Mouse (Mus musculus) midbrain, postnatal 0 days (tissue): ENCODE measurements at regions not wholly inside any gene's neighbourhood (a gene's known extent, or its start where the extent isn't known, plus 50 kb on each side); places are given as distances from the start of the nearest gene placed in this dataset.
"Not testable (repeated sequence)": the region's sequence is repeated elsewhere in the genome, so short reads cannot be mapped to it uniquely, and the experiment has no call there.

Experiments
- ATAC-seq: fragments of 200-750 bp; cut with Nextera tagmentation; 2 replicates; pipeline ENCODE4 v1.8.0; 2017; ENCODE audit warnings: moderate number of reproducible peaks, mild to moderate bottlenecking, moderate TSS enrichment, moderate library complexity; ENCODE audit not compliant: low FRiP score
- DNase-seq: peaks from one replicate; pipeline ENCODE4 v3.0.0-alpha.2; 2015; ENCODE audit warnings: low spot score
- H3K27ac ChIP-seq: fragments of 300-500 bp; sonication (generic); 2 replicates; pipeline ENCODE4 v1.5.1; 2014; ENCODE audit warnings: low read depth, mild to moderate bottlenecking, low read length, mixed read lengths
- H3K27me3 ChIP-seq: fragments of 300-500 bp; sonication (generic); 2 replicates; pipeline ENCODE4 v1.6.1; 2014; ENCODE audit warnings: low read length, control low read depth, mixed read lengths; ENCODE audit not compliant: insufficient read depth
- H3K36me3 ChIP-seq: fragments of 300-500 bp; sonication (generic); 2 replicates; pipeline ENCODE4 v1.6.1; 2014; ENCODE audit warnings: low read length, control low read depth, mixed read lengths; ENCODE audit not compliant: insufficient read depth
- H3K4me1 ChIP-seq: fragments of 300-500 bp; sonication (generic); 2 replicates; pipeline ENCODE4 v1.6.1; 2014; ENCODE audit warnings: mild to moderate bottlenecking, control low read depth, antibody characterized with exemption, low read length, mixed read lengths; ENCODE audit not compliant: insufficient read depth
- H3K4me2 ChIP-seq: fragments of 300-500 bp; sonication (generic); 2 replicates; pipeline ENCODE4 v1.6.1; 2014; ENCODE audit warnings: low read depth, mild to moderate bottlenecking, low read length, mixed read lengths; ENCODE audit not compliant: poor library complexity, severe bottlenecking
- H3K4me3 ChIP-seq: fragments of 300-500 bp; sonication (generic); 2 replicates; pipeline ENCODE4 v1.5.1; 2014; ENCODE audit warnings: low read depth, mild to moderate bottlenecking, low read length, moderate library complexity
- H3K9ac ChIP-seq: fragments of 300-500 bp; sonication (generic); replicated peaks from 2 replicates; pipeline ENCODE4 v1.6.1; 2014; ENCODE audit warnings: mild to moderate bottlenecking, low read length, moderate library complexity, mixed read lengths; ENCODE audit not compliant: poor library complexity, severe bottlenecking
- H3K9me3 ChIP-seq: fragments of 300-500 bp; sonication (generic); 2 replicates; pipeline ENCODE4 v1.6.1; 2016; ENCODE audit warnings: low read length, control low read depth
- CTCF ChIP-seq: IDR thresholded peaks from 2 replicates; pipeline ENCODE4 v1.5.1; 2016; ENCODE audit warnings: antibody characterized with exemption, mild to moderate bottlenecking
- WGBS: fragments of 180-500 bp; shearing (Covaris S2); extraction: QIAGEN DNeasy Blood & Tissue Kit; methylation state at CpG from one replicate; pipeline ENCODE4 v1.1.7; 2014; 5-methylcytosine and 5-hydroxymethylcytosine counted together

- H3K9me3 ChIP-seq, H3K4me2 ChIP-seq, H3K27ac ChIP-seq, ATAC-seq, H3K27me3 ChIP-seq, H3K9ac ChIP-seq, H3K4me1 ChIP-seq, H3K36me3 ChIP-seq, H3K4me3 ChIP-seq, DNase-seq: not testable (repeated sequence)
- WGBS, result 88% methylated on average over 2 of the region's 2 CpGs
Measured at GRCm38 (mm10) chr9:6845281-6845680, 339.0 kb downstream of the Dync2h1 start.

- ATAC-seq, DNase-seq, H3K4me3 ChIP-seq, H3K4me2 ChIP-seq, H3K27ac ChIP-seq, H3K36me3 ChIP-seq, H3K9me3 ChIP-seq, H3K4me1 ChIP-seq, H3K27me3 ChIP-seq, H3K9ac ChIP-seq: not testable (repeated sequence)
- 78% methylated on average over 5 of the region's 5 CpGs for WGBS
Measured at GRCm38 (mm10) chr9:6834936-6835335, 349.3 kb downstream of the Dync2h1 start.

GRCm38 (mm10) chr9:6834470-6834869 is 349.8 kb downstream of the Dync2h1 start:
- H3K27me3 ChIP-seq, result no peaks in the 10 kb centered on the region
- TF ChIP-seq CTCF, result no peak
- no peak overlapping the region for H3K27ac ChIP-seq
- no peak overlapping the region for H3K4me3 ChIP-seq
- no peaks in the 10 kb centered on the region for H3K36me3 ChIP-seq
- ATAC-seq, result no peak
- no peak overlapping the region for H3K9ac ChIP-seq
- no peaks in the 10 kb centered on the region for H3K9me3 ChIP-seq
- no peak overlapping the region for H3K4me2 ChIP-seq
- DNase-seq, result no peak
- no peaks in the 10 kb centered on the region for H3K4me1 ChIP-seq
- WGBS, result 64% methylated on average over 5 of the region's 5 CpGs

- Histone ChIP-seq H3K9ac (no peak overlapping the region), H3K4me2 (no peak overlapping the region), H3K27ac (no peak overlapping the region), H3K36me3 (no peaks in the 10 kb centered on the region), H3K9me3 (no peaks in the 10 kb centered on the region), H3K27me3 (no peaks in the 10 kb centered on the region), H3K4me1 (no peaks in the 10 kb centered on the region), H3K4me3 (no peak overlapping the region)
- WGBS, result 34% methylated on average over 2 of the region's 2 CpGs
- DNase-seq, result no peak
- no peak for ATAC-seq
- TF ChIP-seq CTCF, result no peak
Measured at GRCm38 (mm10) chr9:6832862-6833261, 351.4 kb downstream of the Dync2h1 start.

GRCm38 (mm10) chr9:6831642-6832041 is 352.6 kb downstream of the Dync2h1 start:
- not testable (repeated sequence) for H3K4me1 ChIP-seq, DNase-seq, H3K36me3 ChIP-seq, H3K9ac ChIP-seq, ATAC-seq, H3K9me3 ChIP-seq, H3K27ac ChIP-seq, H3K27me3 ChIP-seq, H3K4me3 ChIP-seq, H3K4me2 ChIP-seq
- WGBS, result 47% methylated on average over 6 of the region's 6 CpGs

GRCm38 (mm10) chr9:6826581-6826980 is 357.7 kb downstream of the Dync2h1 start:
- Histone ChIP-seq H3K9ac (no peak overlapping the region), H3K9me3 (no peaks in the 10 kb centered on the region), H3K4me3 (no peak overlapping the region), H3K27me3 (no peaks in the 10 kb centered on the region), H3K4me1 (no peaks in the 10 kb centered on the region), H3K27ac (no peak overlapping the region), H3K4me2 (no peak overlapping the region), H3K36me3 (no peaks in the 10 kb centered on the region)
- DNase-seq (no peak), ATAC-seq (no peak)
- WGBS, result 79% methylated on average over 3 of the region's 3 CpGs
- TF ChIP-seq CTCF, result no peak

GRCm38 (mm10) chr9:6825609-6826008 is 358.6 kb downstream of the Dync2h1 start:
- no peaks in the 10 kb centered on the region for H3K27me3 ChIP-seq
- H3K4me2 ChIP-seq, result no peak overlapping the region
- no peaks in the 10 kb centered on the region for H3K4me1 ChIP-seq
- no peak overlapping the region for H3K9ac ChIP-seq
- H3K4me3 ChIP-seq, result no peak overlapping the region
- no peak for ATAC-seq
- no peaks in the 10 kb centered on the region for H3K9me3 ChIP-seq
- no peak overlapping the region for H3K27ac ChIP-seq
- H3K36me3 ChIP-seq, result no peaks in the 10 kb centered on the region
- TF ChIP-seq CTCF, result no peak
- no peak for DNase-seq

- H3K4me2 ChIP-seq, DNase-seq, H3K9me3 ChIP-seq, ATAC-seq, H3K4me3 ChIP-seq, H3K27ac ChIP-seq, H3K9ac ChIP-seq, H3K4me1 ChIP-seq, H3K36me3 ChIP-seq, H3K27me3 ChIP-seq: not testable (repeated sequence)
- WGBS, result 29% methylated on average over 1 of the region's 1 CpGs
Measured at GRCm38 (mm10) chr9:6823946-6824345, 360.3 kb downstream of the Dync2h1 start.
